Comparison of ENCODE assay signal across 9 mouse cellular contexts in genomic region chr11:32181973-32182868, GRCm38 (mm10). TPM values are rescaled to one million over a fixed set of nuclear protein-coding genes. Genes with fewer than 3 reads are reported as not detected.
DNase-seq lines count a peak whose midpoint lies in the region; ATAC-seq and TF ChIP-seq lines count a peak whose summit lies in the region.
"Had no signal": no experiment of that assay in that cellular context is flagged by ENCODE, and none has a peak within 500 bp of the region (broad histone marks: within the 10 kb centered on the region; RNA-seq: fewer than 3 reads in every experiment).

No protein-coding gene starts in this region.

- 0 out of 2 replicates have a peak overlapping the region, but pooled peaks have one; percentile 27 for H3K4me2 ChIP-seq in hindbrain, postnatal 0 days (ENCODE audit: low read depth, low read length)

- no peaks in the 10 kb centered on the region for H3K36me3 ChIP-seq in hindbrain, postnatal 0 days (ENCODE audit: insufficient read depth, low read length)

- TF ChIP-seq CTCF in hindbrain, postnatal 0 days (IDR thresholded peaks at IDR 0.05; ENCODE audit: low read depth): peak; percentile 91

- H3K9ac ChIP-seq in hindbrain, postnatal 0 days (replicated peaks; ENCODE audit: low read length): no peak overlapping the region

- WGBS in hindbrain, postnatal 0 days: 40% methylated on average over 25 of the region's 25 CpGs

- no peak overlapping the region for H3K27ac ChIP-seq in hindbrain, postnatal 0 days
- H3K27ac ChIP-seq: macrophage had no signal

- ATAC-seq in hindbrain, postnatal 0 days: peak; percentile 81
- no peak for ATAC-seq in activated CD4-positive, CD25-positive, alpha-beta regulatory T cell, adult 4 months

- H3K27me3 ChIP-seq in hindbrain, postnatal 0 days (ENCODE audit: insufficient read depth, low read length): no peaks in the 10 kb centered on the region

- no peak overlapping the region for H3K4me3 ChIP-seq in hindbrain, postnatal 0 days (ENCODE audit: low read length)

- no peaks in the 10 kb centered on the region for H3K4me1 ChIP-seq in hindbrain, postnatal 0 days (ENCODE audit: insufficient read depth, low read length)

- peak; percentile 52 for DNase-seq in WW6 (ENCODE audit: low read depth, low spot score)
- DNase-seq in cerebellum, adult 9-11 months: peak; percentile 81
- peak; percentile 54 to 84 for DNase-seq in frontal cortex, postnatal 10 days (ENCODE audit: low spot score in 2 of 2)
- peak; percentile 94 for DNase-seq in hindbrain, postnatal 0 days (ENCODE audit: low spot score)
- DNase-seq in left cerebral cortex, adult 11 months (ENCODE audit: low spot score): peak; percentile 79
- peak; percentile 75 for DNase-seq in mesoderm, embryonic 11.5 days (ENCODE audit: low read depth, low spot score)
- peak; percentile 82 for DNase-seq in right cerebral cortex, postnatal 25 days

- no peaks in the 10 kb centered on the region for H3K9me3 ChIP-seq in hindbrain, postnatal 0 days (ENCODE audit: low read length)

RNA-seq across cellular contexts. Expression of gene Il9r, which starts 17.9 kb away (rescaled TPM):
- not detected in 2 replicates for total RNA-seq in hindbrain, postnatal 0 days (2014; rRNA removed)
- polyA plus RNA-seq in hindbrain, postnatal 0 days (2015; fragmentation: Nextera tagmentation; extraction: Ambion mirVana): not detected in 2 replicates
- polyA plus RNA-seq in activated CD4-positive, CD25-positive, alpha-beta regulatory T cell, adult 4 months (2017; shearing (Covaris generic)): 1 to 10 TPM; 4.5 to 7.1 TPM
- polyA plus RNA-seq: macrophage had no signal

RNA-seq across cellular contexts. Expression of gene Snrnp25, which starts 23.0 kb away (rescaled TPM):
- 18.1 and 21.7 TPM in 2 replicates for total RNA-seq in hindbrain, postnatal 0 days (2014; rRNA removed)
- 52.6 and 61.3 TPM in 2 replicates for polyA plus RNA-seq in hindbrain, postnatal 0 days (2015; fragmentation: Nextera tagmentation; extraction: Ambion mirVana)
- 10 to 100 TPM; 70.5 to 73.4 TPM for polyA plus RNA-seq in activated CD4-positive, CD25-positive, alpha-beta regulatory T cell, adult 4 months (2017; shearing (Covaris generic))

RNA-seq across cellular contexts. Expression of gene Rhbdf1, which starts 39.9 kb away (rescaled TPM):
- total RNA-seq in hindbrain, postnatal 0 days (2014; rRNA removed): 65.4 and 97.4 TPM in 2 replicates
- 22.8 and 22.9 TPM in 2 replicates for polyA plus RNA-seq in hindbrain, postnatal 0 days (2015; fragmentation: Nextera tagmentation; extraction: Ambion mirVana)
- under 1 TPM in 1 of 2 experiments, not detected in 1; 0.49 TPM for polyA plus RNA-seq in activated CD4-positive, CD25-positive, alpha-beta regulatory T cell, adult 4 months (2017; shearing (Covaris generic))

RNA-seq across cellular contexts. Expression of gene Mpg, which starts 44.1 kb away (rescaled TPM):
- 24.5 and 30.0 TPM in 2 replicates for total RNA-seq in hindbrain, postnatal 0 days (2014; rRNA removed)
- polyA plus RNA-seq in hindbrain, postnatal 0 days (2015; fragmentation: Nextera tagmentation; extraction: Ambion mirVana): 27.7 TPM in 2 replicates
- 10 to 100 TPM; 34.8 to 35.0 TPM for polyA plus RNA-seq in activated CD4-positive, CD25-positive, alpha-beta regulatory T cell, adult 4 months (2017; shearing (Covaris generic))

Comparison
In these comparisons a context has a peak if more than half of its experiments do, and no peak if none do; other contexts are left out.
1. RNA of gene Rhbdf1, which starts 39.9 kb away (polyA plus RNA-seq): 22.8 to 22.9 TPM in hindbrain, postnatal 0 days; 0.49 TPM in activated CD4-positive, CD25-positive, alpha-beta regulatory T cell, adult 4 months; every median in the first group is over 10 times any median in the second.
2. Peak in every context shown above with its lines, with median percentiles within 50 percentile points of each other: DNase-seq.